In genomic region chr17:69383201-69383940, GRCm38 (mm10) we compare ENCODE assay signal across 8 mouse cellular contexts. TPM values are rescaled to one million over a fixed set of nuclear protein-coding genes. Genes with fewer than 3 reads are reported as not detected.
DNase-seq lines count a peak whose midpoint lies in the region; ATAC-seq and TF ChIP-seq lines count a peak whose summit lies in the region.

No protein-coding gene starts in this region.

- no peak for TF ChIP-seq POLR2A in cortical plate, adult 2 months (IDR thresholded peaks at IDR 0.05; ENCODE audit: extremely low read depth, insufficient read depth, low read length)

- peak overlapping the region; percentile 88 for H3K4me3 ChIP-seq in cortical plate, adult 2 months (ENCODE audit: insufficient read depth, low read length)

- peaks cover 5% of the 10 kb centered on the region; the same call in 1 of the 2 replicates for H3K4me1 ChIP-seq in cortical plate, adult 2 months (ENCODE audit: control insufficient read depth, insufficient read depth, low read length)

- no peak for TF ChIP-seq CTCF in cortical plate, adult 2 months (IDR thresholded peaks at IDR 0.05; ENCODE audit: extremely low read depth, insufficient read depth, low read length)

- ATAC-seq in inflammation-experienced regulatory T-cells, adult 6 months: peak; percentile 44
- ATAC-seq in megakaryocyte, adult 5-6 weeks (ENCODE audit: poor library complexity, severe bottlenecking): peak; percentile 44

- peak overlapping the region; percentile 100 for H3K27ac ChIP-seq in cortical plate, adult 2 months (ENCODE audit: insufficient read depth, low read length)

- peak; percentile 78 to 82 for DNase-seq in adrenal gland, adult 18-20 months (ENCODE audit: low spot score in 2 of 2)
- DNase-seq in gastrocnemius, postnatal 10 days: peak; percentile 78
- DNase-seq in left cerebral cortex, adult 9 months (ENCODE audit: low spot score in 2 of 2): peak; percentile 45 to 59
- DNase-seq in right cerebral cortex, adult 2 months (ENCODE audit: low spot score in 2 of 2): peak; percentile 57 to 58
- peak; percentile 88 for DNase-seq in urinary bladder, adult 2 months (ENCODE audit: low spot score)

RNA-seq across cellular contexts. Expression of gene Zbtb14, which starts 0.5 kb away (rescaled TPM):
- 10 to 100 TPM; 11.1 to 14.5 TPM for total RNA-seq in adrenal gland, adult 18-20 months (2021)
- 16.4 and 16.7 TPM in 2 replicates for polyA plus RNA-seq in cortical plate, adult 2 months (2012; rRNA removed)
- total RNA-seq in gastrocnemius, postnatal 10 days (2021): 10 to 100 TPM in 1 of 2 experiments, 1 to 10 TPM in 1; 8.9 to 10.2 TPM
- polyA plus RNA-seq in inflammation-experienced regulatory T-cells, adult 6 months (2017; shearing (Covaris generic)): 10 to 100 TPM; 14.7 to 19.7 (median 18.6) TPM
- 14.7 and 15.6 TPM in 2 replicates for total RNA-seq in megakaryocyte, adult 5-6 weeks (2015)
- total RNA-seq in megakaryocyte, adult 5-6 weeks (2017): 16.1 and 16.3 TPM in 2 replicates
- polyA plus RNA-seq in urinary bladder, adult 2 months (2012; rRNA removed): 12.9 and 16.0 TPM in 2 replicates

RNA-seq across cellular contexts. Expression of gene Akain1, which starts 55.8 kb away (rescaled TPM):
- total RNA-seq in adrenal gland, adult 18-20 months (2021): not detected
- 5.6 and 6.8 TPM in 2 replicates for polyA plus RNA-seq in cortical plate, adult 2 months (2012; rRNA removed)
- total RNA-seq in gastrocnemius, postnatal 10 days (2021): not detected
- not detected for polyA plus RNA-seq in inflammation-experienced regulatory T-cells, adult 6 months (2017; shearing (Covaris generic))
- total RNA-seq in megakaryocyte, adult 5-6 weeks (2015): not detected in 2 replicates
- not detected in 2 replicates for total RNA-seq in megakaryocyte, adult 5-6 weeks (2017)
- polyA plus RNA-seq in urinary bladder, adult 2 months (2012; rRNA removed): not detected in 2 replicates

Comparison
In these comparisons a context has a peak if more than half of its experiments do, and no peak if none do; other contexts are left out.
1. Peak in every context shown above with its lines: DNase-seq, ATAC-seq, H3K4me3 ChIP-seq and H3K27ac ChIP-seq.